Mouse (Mus musculus) kidney, embryonic 15.5 days (tissue): ENCODE measurements at regions not wholly inside any gene's neighbourhood (a gene's known extent, or its start where the extent isn't known, plus 50 kb on each side); places are given as distances from the start of the nearest gene placed in this dataset.

Experiments used
- ATAC-seq: fragments of 200-750 bp; cut with Nextera tagmentation; replicated peaks from 2 replicates; pipeline ENCODE4 v1.8.0; 2017; ENCODE audit warnings: moderate TSS enrichment; ENCODE audit not compliant: low FRiP score
- H3K27ac ChIP-seq: fragments of 300-500 bp; sonication (generic); 2 replicates; pipeline ENCODE4 v1.5.1; 2015; ENCODE audit warnings: mild to moderate bottlenecking, inconsistent platforms
- H3K27me3 ChIP-seq: fragments of 300-500 bp; sonication (generic); 2 replicates; pipeline ENCODE4 v1.6.1; 2015; ENCODE audit warnings: inconsistent platforms
- H3K36me3 ChIP-seq: fragments of 300-500 bp; sonication (generic); 2 replicates; pipeline ENCODE4 v1.6.1; 2015; ENCODE audit warnings: inconsistent platforms
- H3K4me1 ChIP-seq: fragments of 300-500 bp; sonication (generic); 2 replicates; pipeline ENCODE4 v1.6.1; 2015; ENCODE audit warnings: inconsistent platforms
- H3K4me2 ChIP-seq: fragments of 300-500 bp; sonication (generic); 2 replicates; pipeline ENCODE4 v1.6.1; 2015; ENCODE audit warnings: moderate library complexity, mild to moderate bottlenecking, inconsistent platforms
- H3K4me3 ChIP-seq: fragments of 300-500 bp; sonication (generic); replicated peaks from 2 replicates; pipeline ENCODE4 v1.5.1; 2015; ENCODE audit warnings: mild to moderate bottlenecking, inconsistent platforms
- H3K9ac ChIP-seq: fragments of 300-500 bp; sonication (generic); 2 replicates; pipeline ENCODE4 v1.6.1; 2015; ENCODE audit warnings: mild to moderate bottlenecking, inconsistent platforms
- H3K9me3 ChIP-seq: fragments of 300-500 bp; sonication (generic); replicated peaks from 2 replicates; pipeline ENCODE4 v1.6.1; 2016; ENCODE audit warnings: inconsistent platforms
- WGBS: fragments of 180-500 bp; shearing (Covaris S2); methylation state at CpG from one replicate; pipeline ENCODE4 v1.1.7; 2015; ENCODE audit warnings: mixed read lengths; 5-methylcytosine and 5-hydroxymethylcytosine counted together

GRCm38 (mm10) chr10:114956257-114956656, 154.2 kb upstream of the Trhde start:
- Histone ChIP-seq H3K9me3 (no peaks in the 10 kb centered on the region), H3K4me1 (no peaks in the 10 kb centered on the region), H3K27ac (no peak overlapping the region), H3K9ac (no peak overlapping the region), H3K36me3 (no peaks in the 10 kb centered on the region), H3K4me2 (no peak overlapping the region), H3K4me3 (no peak overlapping the region), H3K27me3 (no peaks in the 10 kb centered on the region)
- no peak for ATAC-seq
- WGBS, result 84% methylated on average over 6 of the region's 6 CpGs

- H3K27me3 ChIP-seq, result no peaks in the 10 kb centered on the region
- ATAC-seq, result no peak
- no peaks in the 10 kb centered on the region for H3K4me1 ChIP-seq
- H3K4me3 ChIP-seq, result no peak overlapping the region
- H3K27ac ChIP-seq, result no peak overlapping the region
- no peaks in the 10 kb centered on the region for H3K36me3 ChIP-seq
- no peaks in the 10 kb centered on the region for H3K9me3 ChIP-seq
- no peak overlapping the region for H3K4me2 ChIP-seq
- no peak overlapping the region for H3K9ac ChIP-seq
Measured at GRCm38 (mm10) chr10:114955608-114956007, 153.5 kb upstream of the Trhde start.

- H3K9ac ChIP-seq, result no peak overlapping the region
- 25% methylated on average over 12 of the region's 12 CpGs for WGBS
- H3K4me2 ChIP-seq, result no peak overlapping the region
- H3K36me3 ChIP-seq, result no peaks in the 10 kb centered on the region
- H3K9me3 ChIP-seq, result no peaks in the 10 kb centered on the region
- no peak overlapping the region for H3K4me3 ChIP-seq
- no peaks in the 10 kb centered on the region for H3K4me1 ChIP-seq
- H3K27ac ChIP-seq, result no peak overlapping the region
- no peaks in the 10 kb centered on the region for H3K27me3 ChIP-seq
- ATAC-seq, result no peak
Measured at GRCm38 (mm10) chr10:114953358-114953757, 151.3 kb upstream of the Trhde start.

GRCm38 (mm10) chr10:114949194-114949593, 147.1 kb upstream of the Trhde start:
- 84% methylated on average over 6 of the region's 6 CpGs for WGBS
- Histone ChIP-seq H3K27me3 (no peaks in the 10 kb centered on the region), H3K4me3 (no peak overlapping the region), H3K9ac (no peak overlapping the region), H3K36me3 (no peaks in the 10 kb centered on the region), H3K4me2 (no peak overlapping the region), H3K27ac (no peak overlapping the region), H3K4me1 (no peaks in the 10 kb centered on the region), H3K9me3 (no peaks in the 10 kb centered on the region)
- no peak for ATAC-seq

- Histone ChIP-seq H3K4me1 (no peaks in the 10 kb centered on the region), H3K4me2 (no peak overlapping the region), H3K27ac (no peak overlapping the region), H3K27me3 (no peaks in the 10 kb centered on the region), H3K36me3 (no peaks in the 10 kb centered on the region), H3K4me3 (no peak overlapping the region), H3K9me3 (no peaks in the 10 kb centered on the region), H3K9ac (no peak overlapping the region)
- ATAC-seq, result no peak
- WGBS, result 91% methylated on average over 2 of the region's 2 CpGs
Measured at GRCm38 (mm10) chr10:114924746-114925145, 122.6 kb upstream of the Trhde start.

GRCm38 (mm10) chr10:114913971-114914370, 111.9 kb upstream of the Trhde start:
- 40% methylated on average over 3 of the region's 3 CpGs for WGBS
- Histone ChIP-seq H3K4me1 (no peaks in the 10 kb centered on the region), H3K4me2 (no peak overlapping the region), H3K9ac (no peak overlapping the region), H3K9me3 (no peaks in the 10 kb centered on the region), H3K4me3 (no peak overlapping the region), H3K27me3 (no peaks in the 10 kb centered on the region), H3K27ac (no peak overlapping the region), H3K36me3 (no peaks in the 10 kb centered on the region)
- ATAC-seq, result no peak

GRCm38 (mm10) chr10:114891916-114892315, 89.8 kb upstream of the Trhde start:
- Histone ChIP-seq H3K27me3 (no peaks in the 10 kb centered on the region), H3K36me3 (no peaks in the 10 kb centered on the region), H3K4me2 (no peak overlapping the region), H3K4me1 (no peaks in the 10 kb centered on the region), H3K9me3 (no peaks in the 10 kb centered on the region), H3K9ac (no peak overlapping the region), H3K4me3 (no peak overlapping the region), H3K27ac (no peak overlapping the region)
- ATAC-seq, result no peak
- 74% methylated on average over 2 of the region's 2 CpGs for WGBS

GRCm38 (mm10) chr10:114890726-114891430, 88.8 kb upstream of the Trhde start:
- H3K4me3 ChIP-seq, result no peak overlapping the region
- no peaks in the 10 kb centered on the region for H3K36me3 ChIP-seq
- H3K27ac ChIP-seq, result no peak overlapping the region
- 86% methylated on average over 12 of the region's 12 CpGs for WGBS
- H3K4me1 ChIP-seq, result no peaks in the 10 kb centered on the region
- H3K9ac ChIP-seq, result no peak overlapping the region
- no peaks in the 10 kb centered on the region for H3K27me3 ChIP-seq
- H3K9me3 ChIP-seq, result no peaks in the 10 kb centered on the region
- no peak for ATAC-seq
- H3K4me2 ChIP-seq, result no peak overlapping the region

- WGBS, result 42% methylated on average over 2 of the region's 2 CpGs
- peak; percentile 84 for ATAC-seq
- Histone ChIP-seq H3K27me3 (no peaks in the 10 kb centered on the region), H3K36me3 (no peaks in the 10 kb centered on the region), H3K9ac (no peak overlapping the region), H3K4me3 (no peak overlapping the region), H3K4me2 (no peak overlapping the region), H3K9me3 (no peaks in the 10 kb centered on the region), H3K4me1 (no peaks in the 10 kb centered on the region), H3K27ac (no peak overlapping the region)
Measured at GRCm38 (mm10) chr10:114871201-114871600, 69.1 kb upstream of the Trhde start.

GRCm38 (mm10) chr10:114857166-114857565, 55.1 kb upstream of the Trhde start:
- no peak overlapping the region for H3K9ac ChIP-seq
- no peaks in the 10 kb centered on the region for H3K9me3 ChIP-seq
- H3K27me3 ChIP-seq, result no peaks in the 10 kb centered on the region
- H3K27ac ChIP-seq, result no peak overlapping the region
- no peak overlapping the region for H3K4me2 ChIP-seq
- ATAC-seq, result no peak
- WGBS, result 85% methylated on average over 4 of the region's 4 CpGs
- H3K36me3 ChIP-seq, result no peaks in the 10 kb centered on the region
- no peak overlapping the region for H3K4me3 ChIP-seq
- H3K4me1 ChIP-seq, result no peaks in the 10 kb centered on the region

- Histone ChIP-seq H3K9me3 (no peaks in the 10 kb centered on the region), H3K27me3 (no peaks in the 10 kb centered on the region), H3K9ac (no peak overlapping the region), H3K4me2 (no peak overlapping the region), H3K27ac (no peak overlapping the region), H3K36me3 (no peaks in the 10 kb centered on the region), H3K4me3 (no peak overlapping the region), H3K4me1 (no peaks in the 10 kb centered on the region)
- no peak for ATAC-seq
Measured at GRCm38 (mm10) chr10:114852688-114853087, 50.6 kb upstream of the Trhde start.
